Mouse (Mus musculus) layer of hippocampus, adult 9-10 months (tissue): ENCODE data around the gene Zdhhc21.
A peak's percentile ranks its signal among the peaks of the same experiment; 100 is the strongest.

Experiments
- DNase-seq: peaks from one replicate; pipeline ENCODE4 v3.0.0; 2022; ENCODE audit warnings: low spot score

Zdhhc21 gene

DNA sequence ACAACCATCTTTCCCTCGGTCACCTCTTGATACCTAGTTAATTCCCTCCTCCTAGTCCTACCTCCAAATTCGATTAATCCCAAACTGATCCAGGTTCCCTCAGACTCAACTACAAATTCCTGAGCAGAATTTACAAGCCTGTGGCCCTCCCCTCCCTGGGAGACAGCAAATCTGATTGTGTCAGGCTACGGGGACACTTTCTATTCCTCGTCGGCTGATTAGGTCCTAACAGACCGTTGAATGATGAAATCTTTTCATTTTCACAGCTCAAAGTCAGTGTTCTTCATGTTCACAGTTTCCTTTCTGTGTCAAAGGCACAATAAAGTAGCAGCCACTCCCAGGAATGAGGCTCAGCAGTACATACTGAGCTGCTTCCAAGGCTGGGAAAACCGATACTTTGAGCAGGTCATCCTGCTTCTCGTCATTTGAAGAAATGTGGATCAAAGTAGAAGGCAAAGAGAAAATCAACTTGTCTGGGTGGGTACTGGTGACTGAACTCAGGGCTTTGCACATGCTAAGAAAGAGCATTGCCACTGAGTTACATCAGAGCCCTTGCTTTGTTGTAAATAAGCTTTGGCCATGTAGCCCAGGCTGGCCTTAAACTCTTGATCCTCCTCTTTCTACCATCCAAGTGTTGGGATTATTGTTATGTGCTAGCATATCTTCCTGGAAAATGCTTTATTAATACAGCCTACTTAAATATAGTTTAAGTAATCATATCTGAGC is 5.4 kb upstream of the Zdhhc21 start:
- no peak for DNase-seq

DNA sequence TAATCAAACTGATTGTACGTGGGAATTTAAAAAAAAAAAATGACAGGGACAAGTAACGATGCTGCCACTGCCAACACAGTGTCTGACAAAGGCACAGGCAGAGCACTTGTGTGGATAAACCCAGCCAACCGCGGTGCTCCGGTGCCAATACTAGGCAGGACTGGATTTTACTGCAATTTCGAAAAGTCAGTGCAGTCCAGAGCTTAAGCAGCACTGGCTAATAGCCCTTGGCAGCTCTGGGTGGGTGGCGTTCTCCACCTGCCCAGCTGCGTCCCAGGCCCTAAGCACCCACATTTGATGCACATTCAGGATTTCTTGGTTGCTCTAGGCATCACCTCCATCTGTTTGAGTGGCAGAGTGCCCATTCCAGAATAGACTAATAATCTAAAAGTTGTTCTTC is 3.6 kb upstream of the Zdhhc21 start:
- no peak for DNase-seq

DNA sequence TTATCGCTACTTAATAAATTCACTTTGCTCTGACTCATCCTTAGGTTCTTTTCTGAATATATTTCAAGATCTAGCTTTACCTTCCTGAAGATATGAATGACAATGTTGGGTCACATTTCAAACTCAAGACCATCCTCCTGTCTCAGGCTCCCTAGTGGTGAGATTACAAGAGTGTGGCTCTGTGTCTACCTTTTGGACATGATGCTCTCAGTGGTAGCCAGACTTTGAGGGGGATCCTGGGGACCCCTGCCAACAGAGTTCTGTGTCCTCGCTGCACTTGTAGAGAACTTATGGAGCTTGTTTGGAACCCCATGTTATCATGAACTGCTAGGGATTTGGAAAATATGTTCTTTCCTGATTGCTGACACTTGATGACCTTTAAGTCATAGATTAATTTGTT is 1.7 kb upstream of the Zdhhc21 start:
- DNase-seq: no peak

DNA sequence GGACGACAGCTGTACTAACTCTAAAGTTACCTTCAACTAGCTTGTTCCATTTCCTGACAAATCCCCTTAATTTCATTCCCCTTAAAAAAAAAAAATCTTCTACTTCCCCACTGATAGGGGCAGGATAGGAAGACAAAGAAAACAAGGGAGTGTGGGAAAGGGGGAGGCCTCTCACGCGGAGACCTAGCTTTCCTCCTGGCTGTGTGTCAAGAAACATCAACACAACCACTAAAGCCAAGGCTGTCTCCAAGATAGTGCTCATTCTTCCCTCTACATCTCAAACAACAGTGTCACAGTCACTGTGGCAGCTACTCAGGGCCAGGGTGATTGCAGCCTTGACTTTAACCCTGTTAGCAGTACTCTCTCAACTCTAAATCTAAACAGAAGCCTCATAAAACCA is 808 bp upstream of the Zdhhc21 start:
- DNase-seq: no peak

DNA sequence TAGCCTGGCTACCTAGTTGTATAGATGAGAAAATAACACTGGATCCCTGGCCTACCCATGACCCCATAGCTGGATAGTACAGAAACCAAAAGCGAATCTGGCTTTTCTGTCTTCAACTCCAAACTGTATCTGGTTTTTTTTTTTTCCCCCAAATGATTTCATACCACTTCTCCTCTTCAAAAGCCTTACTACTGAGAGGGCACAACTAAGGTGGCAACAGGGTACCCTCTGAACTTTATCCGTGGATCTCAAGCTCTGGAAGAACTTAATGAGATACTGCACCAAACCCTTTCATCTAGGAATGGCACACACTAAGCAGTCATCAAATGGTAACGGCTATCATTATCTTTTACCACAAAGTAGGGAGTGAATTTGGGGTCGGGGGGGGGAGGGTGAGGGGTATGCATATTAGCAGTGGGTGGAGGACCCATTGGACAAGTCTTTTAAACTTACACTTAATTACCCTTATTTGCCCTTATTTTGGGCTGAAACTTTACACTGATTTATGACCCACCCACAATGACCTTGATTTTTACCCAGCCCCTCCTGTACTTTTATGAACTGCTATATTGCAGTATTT is 1.2 kb downstream of the Zdhhc21 start:
- no peak for DNase-seq

DNA sequence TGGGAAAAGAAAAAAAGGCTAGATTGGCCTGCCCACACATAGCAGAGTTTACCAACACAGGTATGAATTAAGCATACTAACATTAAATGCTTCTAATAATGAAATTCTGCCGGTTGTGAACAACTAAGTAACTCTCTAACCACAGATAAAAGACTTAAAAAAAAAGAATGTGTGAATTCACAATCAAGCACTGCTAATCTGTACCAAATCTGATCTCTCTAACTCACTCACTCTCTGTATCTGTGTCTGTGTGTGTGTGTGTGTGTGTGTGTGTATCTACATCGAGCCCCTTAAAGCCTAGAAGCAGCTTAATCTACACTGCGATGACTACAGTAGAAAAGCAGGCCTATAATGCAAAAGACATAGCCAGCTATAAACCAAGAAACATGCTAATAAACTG is 2.8 kb downstream of the Zdhhc21 start:
- DNase-seq: no peak

DNA sequence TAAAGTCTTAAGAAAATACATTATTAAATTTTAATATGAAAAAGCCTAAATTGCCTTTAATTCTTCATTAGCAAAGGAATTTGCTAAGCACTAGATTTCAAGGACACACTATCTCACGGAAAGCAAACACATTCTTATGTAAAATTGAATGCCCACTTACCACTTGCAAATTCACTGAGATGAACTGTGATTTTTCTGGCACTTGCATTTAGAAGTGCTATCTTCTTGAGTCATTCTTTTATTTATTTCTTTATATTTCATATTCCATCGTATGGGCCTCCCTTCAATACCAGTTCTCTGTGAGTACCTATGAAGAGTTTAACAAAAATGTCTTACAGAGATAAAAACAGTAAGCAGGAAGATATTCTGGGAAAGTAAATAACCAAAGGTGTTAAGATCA is 5.9 kb downstream of the Zdhhc21 start:
- DNase-seq: no peak

DNA sequence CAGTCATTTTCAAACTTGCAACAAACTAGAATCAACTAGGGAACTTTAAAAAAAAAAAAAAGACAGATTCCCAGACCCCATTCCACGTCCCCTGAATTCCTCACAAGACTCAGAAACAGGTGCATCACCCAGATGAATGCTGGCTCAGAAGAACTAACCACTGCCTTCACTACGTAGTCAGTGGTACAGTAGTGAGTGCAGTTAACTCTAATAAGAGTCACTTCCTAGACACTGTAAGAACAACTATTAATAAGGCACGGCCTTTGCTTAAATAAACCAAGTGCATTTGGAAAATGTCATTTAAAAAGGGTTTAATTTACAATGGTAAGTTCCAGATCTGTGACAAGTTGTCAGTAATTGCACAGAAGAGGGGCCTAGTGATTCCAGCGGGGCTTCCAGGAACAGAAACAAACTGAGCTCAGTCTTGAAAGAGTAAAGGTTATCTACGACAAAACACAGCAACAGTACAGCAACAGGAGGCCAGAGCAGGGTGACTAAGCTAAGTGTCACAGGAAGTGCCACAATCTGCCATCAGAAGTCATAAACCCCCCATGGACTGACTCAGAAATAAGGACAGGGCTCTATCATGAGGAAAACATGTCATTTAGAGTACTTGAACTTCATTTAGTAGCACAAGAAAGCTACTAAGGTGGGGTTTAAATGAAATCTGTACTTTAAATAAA is 11.1 kb downstream of the Zdhhc21 start:
- no peak for DNase-seq

DNA sequence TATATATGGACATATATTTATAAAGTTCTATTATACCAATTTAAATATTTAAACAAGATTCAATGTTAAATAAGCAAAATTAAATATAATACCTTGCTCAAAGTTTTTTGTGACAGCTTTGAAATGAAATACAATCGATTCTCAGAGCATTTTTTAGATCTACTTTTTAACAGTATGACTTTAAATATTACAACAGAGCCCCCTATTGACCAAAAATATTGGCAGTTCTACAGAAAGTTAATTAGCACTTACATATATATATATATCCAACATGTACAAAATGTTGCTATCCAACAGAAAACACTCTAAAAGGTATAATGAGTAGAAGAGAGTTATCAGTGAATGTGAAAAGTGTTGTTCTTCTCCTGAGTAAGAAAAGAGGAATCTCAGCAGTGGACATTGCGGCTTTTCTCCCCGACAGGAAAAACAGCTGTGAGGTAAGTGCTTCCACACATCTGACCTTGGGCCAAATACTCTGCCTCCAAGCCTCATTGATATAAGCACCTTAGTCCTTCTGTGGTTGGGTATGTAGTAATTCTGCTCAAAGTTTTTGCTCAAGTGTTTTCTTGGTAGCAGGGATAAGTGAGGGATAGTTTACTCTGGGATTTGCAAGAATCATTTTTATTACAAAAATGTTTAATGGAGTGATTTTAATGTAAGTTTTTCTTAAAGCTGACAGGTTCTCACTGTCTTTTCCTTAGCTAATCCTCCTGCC is 22.1 kb downstream of the Zdhhc21 start:
- DNase-seq: no peak

DNA sequence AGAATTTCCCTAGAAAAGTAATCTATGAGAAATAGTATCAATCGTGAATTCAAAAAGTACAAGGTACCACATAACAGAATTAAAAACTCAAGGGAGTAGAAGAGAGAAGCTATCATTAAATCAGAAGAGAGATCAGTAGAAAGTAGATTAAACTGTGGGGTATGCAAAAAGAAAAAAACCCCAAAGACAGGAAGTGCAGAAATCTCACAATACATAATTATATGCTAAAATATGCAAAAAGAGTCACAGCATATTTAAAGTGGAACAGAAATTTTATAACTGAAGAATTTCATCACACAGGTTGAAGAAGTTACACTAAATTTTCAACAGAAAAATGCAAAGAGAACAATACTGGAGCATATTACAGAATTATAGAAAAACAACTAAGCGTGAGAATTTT is 28.6 kb downstream of the Zdhhc21 start:
- no peak for DNase-seq

DNA sequence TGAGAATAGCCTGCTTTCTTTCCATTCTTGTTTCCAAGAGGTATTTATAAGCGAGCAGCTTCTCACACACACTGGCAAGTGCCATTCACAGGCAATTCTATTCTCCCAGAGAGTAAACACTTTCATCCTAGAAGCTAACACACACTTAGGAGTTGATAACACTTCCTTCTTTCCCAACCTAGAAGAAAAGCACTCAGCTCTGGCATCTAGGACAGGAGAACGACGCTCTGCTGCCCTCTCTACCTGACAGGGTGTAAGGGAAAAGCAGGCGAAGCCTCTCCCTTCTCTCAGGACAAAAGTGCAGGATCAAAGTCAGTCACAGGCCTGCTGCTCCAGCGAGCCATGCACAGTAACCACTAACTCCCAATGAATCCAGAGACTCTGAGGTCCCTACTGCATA is 30.3 kb downstream of the Zdhhc21 start:
- DNase-seq: no peak

DNA sequence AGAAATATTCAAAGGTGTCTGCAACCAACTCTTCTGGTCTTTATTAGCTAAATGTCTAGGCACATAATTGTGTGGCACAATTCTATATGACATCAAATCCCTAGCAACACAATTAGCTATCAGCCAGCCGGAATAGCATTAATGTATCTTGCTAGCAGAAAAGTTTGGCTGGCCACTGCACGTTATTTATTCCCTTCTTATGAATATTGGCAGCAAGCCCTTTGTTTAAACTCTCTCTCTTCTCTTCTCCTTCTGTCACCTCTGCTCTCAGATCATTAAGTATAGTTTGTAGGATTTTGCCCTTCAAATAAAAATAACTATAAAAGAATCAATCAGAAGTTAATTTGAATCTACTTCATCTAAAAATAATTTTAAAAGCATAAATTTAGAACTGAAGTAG is 32.8 kb downstream of the Zdhhc21 start:
- DNase-seq: no peak

DNA sequence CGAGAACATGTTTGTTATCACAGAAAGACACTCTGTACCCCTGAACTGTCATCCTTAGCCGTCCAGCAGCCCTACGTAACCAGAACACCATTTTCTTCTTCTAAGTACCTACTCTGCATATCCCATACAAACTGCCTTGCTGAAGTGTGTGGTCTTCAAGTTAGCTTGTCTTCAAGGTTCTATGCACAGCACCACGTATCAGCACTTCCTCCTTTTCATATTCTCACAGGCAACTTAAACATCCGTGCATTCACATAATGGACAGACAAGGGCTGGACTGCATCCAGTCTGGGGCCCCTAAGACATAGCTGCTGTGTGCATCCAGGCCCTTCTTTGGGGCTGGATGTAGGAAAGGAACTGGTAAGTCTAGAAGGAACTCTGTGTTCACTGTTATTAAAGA is 41.9 kb downstream of the Zdhhc21 start:
- no peak for DNase-seq

DNA sequence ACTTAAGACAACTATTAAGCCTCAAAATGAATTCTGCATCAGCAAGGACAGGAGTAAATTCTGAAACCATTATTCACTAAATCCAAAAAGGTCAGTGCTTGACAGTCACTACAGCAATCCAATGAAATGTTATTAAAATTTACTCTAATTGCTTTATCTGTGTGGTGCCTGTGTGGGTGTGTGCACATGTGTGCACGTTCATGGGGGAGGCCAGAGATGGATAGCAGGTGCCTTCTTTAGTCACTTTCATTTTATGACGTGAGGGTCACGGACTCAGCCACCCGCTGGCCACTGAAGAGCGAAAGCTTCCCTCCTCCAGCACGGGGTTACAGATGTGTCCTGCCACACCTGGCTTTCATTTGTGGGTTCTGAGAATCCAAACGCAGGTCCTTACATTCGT is 43.4 kb downstream of the Zdhhc21 start:
- DNase-seq: no peak

DNA sequence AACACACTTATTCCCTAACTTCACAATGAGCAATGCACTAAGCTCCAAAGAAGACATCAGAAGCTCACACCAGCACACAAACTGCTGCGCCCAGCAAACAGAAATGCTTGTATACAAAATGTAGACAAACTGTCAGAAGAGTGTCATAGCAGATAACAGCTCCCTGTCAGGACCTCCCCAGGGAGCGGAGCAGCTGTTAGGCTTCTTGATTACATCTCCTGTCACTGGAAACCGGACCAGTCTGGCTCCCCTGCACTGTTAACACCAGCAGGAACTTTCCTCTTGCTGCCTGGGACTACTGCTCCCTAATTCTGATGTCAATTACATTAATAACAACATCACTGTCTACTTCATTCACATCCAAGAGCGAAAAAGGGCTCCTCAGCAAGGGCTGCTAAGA is 44.5 kb downstream of the Zdhhc21 start:
- no peak for DNase-seq

DNA sequence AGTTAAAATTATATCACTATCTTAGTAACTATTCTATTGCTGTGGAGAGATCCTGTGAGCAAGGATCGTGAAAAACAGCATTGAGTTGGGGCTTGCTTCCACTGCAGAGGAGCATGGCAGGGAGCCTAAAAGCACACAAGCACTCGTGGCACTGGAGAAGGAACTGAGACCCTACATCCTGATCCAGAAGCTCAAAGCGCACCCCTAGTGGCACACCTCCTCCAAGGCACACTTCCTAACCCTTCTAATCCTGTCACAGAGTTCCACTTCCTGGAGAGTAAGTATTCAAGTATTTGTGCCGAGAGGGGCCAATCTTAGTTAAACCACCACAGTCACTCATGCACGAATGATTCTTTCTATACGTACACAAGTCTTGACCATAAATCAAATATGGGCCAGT is 46.4 kb downstream of the Zdhhc21 start:
- DNase-seq: no peak

DNA sequence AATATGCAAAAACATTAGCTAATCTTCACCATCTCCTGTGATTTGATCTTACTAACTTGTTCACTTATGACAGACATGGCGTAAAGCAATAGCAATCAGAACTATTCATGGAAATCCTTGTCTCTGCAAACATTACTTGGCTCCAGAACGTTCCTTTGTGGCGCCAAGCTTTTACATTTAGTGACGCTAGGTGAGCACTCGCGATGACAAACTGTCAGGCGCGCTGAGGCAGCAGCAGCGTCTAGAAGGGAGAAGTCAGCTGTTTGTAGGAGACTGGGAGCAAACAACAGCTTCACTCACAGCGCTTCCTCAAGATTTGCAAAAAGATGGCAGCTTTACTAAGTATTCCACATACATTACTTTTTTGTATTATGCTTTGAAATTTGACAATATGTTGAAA is 51.9 kb downstream of the Zdhhc21 start:
- DNase-seq: no peak

DNA sequence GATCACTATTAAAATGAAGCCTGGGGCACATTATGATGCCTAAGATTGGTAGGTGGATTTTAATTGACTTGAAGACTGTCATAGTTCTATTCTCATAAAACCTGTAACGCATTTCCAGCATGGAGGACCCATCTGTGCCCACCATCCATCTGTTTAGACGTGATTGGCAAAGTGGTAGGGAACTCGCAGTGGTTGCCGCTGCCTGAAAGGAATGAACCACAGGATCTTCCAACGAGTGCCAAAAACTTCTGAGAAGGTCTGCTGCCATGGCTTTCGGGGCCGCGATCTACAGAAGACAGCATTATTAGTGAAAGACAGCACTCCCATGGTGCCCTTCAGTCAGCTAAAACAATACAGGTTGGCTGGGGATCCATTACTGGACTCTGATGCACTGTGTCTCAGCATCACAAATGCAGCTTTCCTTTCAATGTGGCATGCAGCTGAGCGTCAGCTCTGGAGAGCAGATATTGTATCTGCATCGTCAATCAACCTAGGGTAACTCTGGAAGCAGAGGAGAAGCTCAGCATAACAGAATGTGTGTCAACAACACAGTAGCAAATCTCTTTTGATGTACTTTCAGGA is 53.5 kb downstream of the Zdhhc21 start:
- DNase-seq: peak; percentile 25

DNA sequence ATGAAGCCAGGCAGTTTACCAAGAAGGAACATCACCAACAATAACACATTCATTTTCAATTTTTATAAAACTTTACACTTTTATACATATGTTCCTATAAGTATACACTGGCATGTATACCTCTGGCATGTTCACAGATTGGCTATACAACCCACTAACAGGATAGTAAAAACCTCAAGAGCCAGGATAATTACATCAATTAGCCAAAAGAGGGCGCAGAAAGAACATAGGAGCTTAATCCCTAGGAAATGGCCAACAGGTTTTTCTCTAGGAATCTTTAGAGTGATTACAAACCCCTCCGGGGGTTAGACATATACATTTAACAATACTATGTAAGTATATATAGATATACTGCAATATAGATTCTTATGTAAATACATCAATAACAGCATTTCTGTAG is 55.7 kb downstream of the Zdhhc21 start:
- DNase-seq: peak; percentile 18

DNA sequence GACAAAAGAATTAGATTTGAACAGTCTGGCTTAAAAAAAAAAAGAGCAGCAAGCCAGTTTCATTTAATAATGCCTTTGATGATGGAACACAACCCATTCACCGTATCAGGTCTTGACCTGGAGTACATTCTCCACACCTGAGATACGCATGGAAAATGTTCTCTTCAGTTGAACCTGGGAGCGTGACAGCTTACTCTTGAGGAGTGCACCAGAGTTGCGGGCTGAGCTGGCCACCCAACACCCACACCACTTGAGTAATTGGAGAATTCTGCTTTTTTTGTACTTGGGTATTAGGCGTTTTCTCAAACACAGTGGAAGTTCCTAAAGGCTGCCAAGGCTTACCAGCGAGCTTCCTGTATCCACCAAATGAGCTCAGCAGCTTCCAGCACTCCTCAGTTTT is 66.2 kb downstream of the Zdhhc21 start:
- DNase-seq: no peak

DNA sequence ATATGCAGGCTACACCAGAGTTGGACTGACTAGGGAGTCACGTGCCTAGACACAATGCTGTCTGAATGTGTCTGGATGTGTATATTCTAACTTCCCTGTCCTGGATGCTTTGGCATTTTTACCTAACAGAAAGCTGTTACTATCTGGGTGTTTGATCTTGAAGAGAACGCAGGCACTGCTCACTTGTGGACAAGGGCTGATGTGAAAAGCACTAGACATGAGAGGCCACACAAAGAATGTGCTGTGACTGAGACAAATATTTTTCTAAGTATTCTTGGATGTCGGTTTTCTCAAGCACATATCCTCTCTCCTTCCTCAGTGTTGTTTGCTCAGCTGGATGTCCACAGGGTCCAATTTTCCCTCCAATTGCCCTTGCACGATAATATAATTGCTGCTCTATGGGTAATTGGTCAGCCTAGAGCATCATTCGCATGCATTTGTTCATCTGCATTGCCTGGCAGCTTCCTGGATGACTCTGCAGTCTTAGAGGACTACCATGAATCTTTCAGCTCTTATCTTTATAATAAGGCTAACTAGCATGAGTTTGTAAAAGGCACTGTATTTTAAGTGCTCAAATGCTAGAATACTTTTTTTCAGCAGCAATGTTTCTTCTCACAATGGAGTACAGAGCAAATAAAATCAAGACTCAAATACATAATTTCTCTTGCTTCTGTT is 66.7 kb downstream of the Zdhhc21 start:
- DNase-seq: no peak
